Mouse (Mus musculus): ENCODE results near the gene Med7.
"Not testable (repeated sequence)": the region's sequence is repeated elsewhere in the genome, so short reads cannot be mapped to it uniquely, and the experiment has no call there.

Med7 gene

GRCm38 (mm10) chr11:46436760-46437458 is at the start of gene Med7:
TSS of gene Med7 (plus strand) at chr11:46436925.
- peak; percentile 97 to 99 for DNase-seq

GRCm38 (mm10) chr11:46387061-46387460 is 49.7 kb upstream of the Med7 start:
- no peak for DNase-seq

- no peak for DNase-seq
These were observed 48.3 kb upstream of the Med7 start for GRCm38 (mm10) chr11:46388438-46388837.

GRCm38 (mm10) chr11:46389336-46390117 is 47.2 kb upstream of the Med7 start, which contains the start of gene Itk:
TSS of gene Itk (minus strand) at chr11:46389515.
- no peak for DNase-seq

- no peak for DNase-seq
These were observed 46.1 kb upstream of the Med7 start for GRCm38 (mm10) chr11:46390621-46391020.

GRCm38 (mm10) chr11:46392890-46393289 is 43.8 kb upstream of the Med7 start:
- no peak for DNase-seq

GRCm38 (mm10) chr11:46393413-46393812 is 43.3 kb upstream of the Med7 start:
- no peak for DNase-seq

GRCm38 (mm10) chr11:46395088-46395487 is 41.6 kb upstream of the Med7 start:
- no peak for DNase-seq

GRCm38 (mm10) chr11:46395698-46396097 is 41.0 kb upstream of the Med7 start:
- DNase-seq = no peak

- DNase-seq = no peak
These were observed 40.4 kb upstream of the Med7 start, which contains the start of gene Fam71b for GRCm38 (mm10) chr11:46396167-46396859. TSS of gene Fam71b (plus strand) at chr11:46396559.

GRCm38 (mm10) chr11:46396860-46397179 is 39.9 kb upstream of the Med7 start:
- DNase-seq = no peak

- DNase-seq = no peak
These were observed 38.8 kb upstream of the Med7 start for GRCm38 (mm10) chr11:46397900-46398299.

- no peak for DNase-seq
These were observed 38.3 kb upstream of the Med7 start for GRCm38 (mm10) chr11:46398473-46398872.

- DNase-seq = no peak
These were observed 37.8 kb upstream of the Med7 start for GRCm38 (mm10) chr11:46398933-46399383.

GRCm38 (mm10) chr11:46401555-46401954 is 35.2 kb upstream of the Med7 start:
- DNase-seq = no peak

- DNase-seq = no peak
These were observed 31.7 kb upstream of the Med7 start for GRCm38 (mm10) chr11:46404986-46405385.

GRCm38 (mm10) chr11:46406721-46407120 is 30.0 kb upstream of the Med7 start:
- DNase-seq = no peak

- no peak for DNase-seq
These were observed 26.6 kb upstream of the Med7 start for GRCm38 (mm10) chr11:46410018-46410563.

GRCm38 (mm10) chr11:46418438-46418837 is 18.3 kb upstream of the Med7 start:
- no peak for DNase-seq

- DNase-seq = no peak
These were observed 17.9 kb upstream of the Med7 start for GRCm38 (mm10) chr11:46418860-46419259.

- no peak for DNase-seq
These were observed 15.4 kb upstream of the Med7 start for GRCm38 (mm10) chr11:46421086-46421888.

- not testable (repeated sequence) for DNase-seq
These were observed 8.6 kb upstream of the Med7 start for GRCm38 (mm10) chr11:46428131-46428530.

All from kidney, postnatal 25 days (tissue).